Mouse (Mus musculus): ENCODE results near the gene Dnmbp. TPM values are rescaled to one million over a fixed set of nuclear protein-coding genes. Genes with fewer than 3 reads are reported as not detected.

Dnmbp gene
- polyA plus RNA-seq, 1 experiment from 2014 or later = 28.0 TPM

- H3K4me2 ChIP-seq (replicated peaks; ENCODE audit: low read depth, low read length) = peak overlapping the region; percentile 46; the same call in 1 of the 2 replicates
- no peak for ATAC-seq (ENCODE audit: insufficient number of reproducible peaks, insufficient read depth, low FRiP score, low read depth)
- H3K4me3 ChIP-seq (ENCODE audit: low read depth, low read length) = peak overlapping the region; percentile 30; the same call in 1 of the 2 replicates
- 80% methylated on average over 5 of the region's 5 CpGs for WGBS
- no peaks in the 10 kb centered on the region for H3K9me3 ChIP-seq (ENCODE audit: control insufficient read depth, low read depth, low read length)
- no peak overlapping the region for H3K27ac ChIP-seq (ENCODE audit: low read length)
- no peaks in the 10 kb centered on the region for H3K36me3 ChIP-seq (ENCODE audit: control insufficient read depth, insufficient read depth, low read length)
- peaks cover 25% of the 10 kb centered on the region for H3K4me1 ChIP-seq (ENCODE audit: control insufficient read depth, insufficient read depth, low read length)
- no peak overlapping the region for H3K9ac ChIP-seq (replicated peaks; ENCODE audit: low read depth, low read length)
- H3K27me3 ChIP-seq (ENCODE audit: control insufficient read depth, insufficient read depth, low read length) = no peaks in the 10 kb centered on the region
Measured at GRCm38 (mm10) chr19:43887242-43887641, 52.7 kb downstream of the Dnmbp start.

- H3K4me3 ChIP-seq (ENCODE audit: low read depth, low read length) = peak overlapping the region; percentile 10; the same call in 1 of the 2 replicates
- no peak overlapping the region for H3K9ac ChIP-seq (replicated peaks; ENCODE audit: low read depth, low read length)
- WGBS = 61% methylated on average over 12 of the region's 12 CpGs
- ATAC-seq (ENCODE audit: insufficient number of reproducible peaks, insufficient read depth, low FRiP score, low read depth) = no peak
- no peaks in the 10 kb centered on the region for H3K36me3 ChIP-seq (ENCODE audit: control insufficient read depth, insufficient read depth, low read length)
- H3K27me3 ChIP-seq (ENCODE audit: control insufficient read depth, insufficient read depth, low read length) = no peaks in the 10 kb centered on the region
- H3K9me3 ChIP-seq (ENCODE audit: control insufficient read depth, low read depth, low read length) = peaks cover 3% of the 10 kb centered on the region; the same call in 1 of the 2 replicates
- H3K4me2 ChIP-seq (replicated peaks; ENCODE audit: low read depth, low read length) = peak overlapping the region; percentile 46
- H3K27ac ChIP-seq (ENCODE audit: low read length) = no peak overlapping the region
- peaks cover 25% of the 10 kb centered on the region for H3K4me1 ChIP-seq (ENCODE audit: control insufficient read depth, insufficient read depth, low read length)
Measured at GRCm38 (mm10) chr19:43886371-43887099, 53.5 kb downstream of the Dnmbp start.

GRCm38 (mm10) chr19:43884668-43885498 is 55.1 kb downstream of the Dnmbp start:
- peaks cover 4% of the 10 kb centered on the region; the same call in 1 of the 2 replicates for H3K9me3 ChIP-seq (ENCODE audit: control insufficient read depth, low read depth, low read length)
- H3K4me2 ChIP-seq (replicated peaks; ENCODE audit: low read depth, low read length) = peak overlapping the region; percentile 26; the same call in 1 of the 2 replicates
- H3K27ac ChIP-seq (ENCODE audit: low read length) = peak overlapping the region; percentile 39; the same call in 1 of the 2 replicates
- no peaks in the 10 kb centered on the region for H3K27me3 ChIP-seq (ENCODE audit: control insufficient read depth, insufficient read depth, low read length)
- ATAC-seq (ENCODE audit: insufficient number of reproducible peaks, insufficient read depth, low FRiP score, low read depth) = 0 out of 2 replicates have a peak, but pooled peaks have one; percentile 43
- H3K4me3 ChIP-seq (ENCODE audit: low read depth, low read length) = no peak overlapping the region
- H3K9ac ChIP-seq (replicated peaks; ENCODE audit: low read depth, low read length) = no peak overlapping the region
- peaks cover 29% of the 10 kb centered on the region for H3K4me1 ChIP-seq (ENCODE audit: control insufficient read depth, insufficient read depth, low read length)
- no peaks in the 10 kb centered on the region for H3K36me3 ChIP-seq (ENCODE audit: control insufficient read depth, insufficient read depth, low read length)
- 59% methylated on average over 13 of the region's 13 CpGs for WGBS

GRCm38 (mm10) chr19:43882895-43883573 is 57.0 kb downstream of the Dnmbp start:
- WGBS = 14% methylated on average over 18 of the region's 18 CpGs
- H3K4me1 ChIP-seq (ENCODE audit: control insufficient read depth, insufficient read depth, low read length) = peaks cover 42% of the 10 kb centered on the region

GRCm38 (mm10) chr19:43881615-43882014 is 58.4 kb downstream of the Dnmbp start:
- no peak overlapping the region for H3K9ac ChIP-seq (replicated peaks; ENCODE audit: low read depth, low read length)
- no peak overlapping the region for H3K4me3 ChIP-seq (ENCODE audit: low read depth, low read length)
- H3K4me1 ChIP-seq (ENCODE audit: control insufficient read depth, insufficient read depth, low read length) = peaks cover 50% of the 10 kb centered on the region
- H3K27me3 ChIP-seq (ENCODE audit: control insufficient read depth, insufficient read depth, low read length) = no peaks in the 10 kb centered on the region
- ATAC-seq (ENCODE audit: insufficient number of reproducible peaks, insufficient read depth, low FRiP score, low read depth) = no peak
- H3K27ac ChIP-seq (ENCODE audit: low read length) = no peak overlapping the region
- H3K4me2 ChIP-seq (replicated peaks; ENCODE audit: low read depth, low read length) = no peak overlapping the region
- H3K9me3 ChIP-seq (ENCODE audit: control insufficient read depth, low read depth, low read length) = peaks cover 4% of the 10 kb centered on the region; the same call in 1 of the 2 replicates
- whole genome bisulfite sequencing = 81% methylated on average over 7 of the region's 7 CpGs
- H3K36me3 ChIP-seq (ENCODE audit: control insufficient read depth, insufficient read depth, low read length) = no peaks in the 10 kb centered on the region

More at GRCm38 (mm10) chr19:43882895-43883573, 57.0 kb downstream of the Dnmbp start:
- peak overlapping the region; percentile 33 for H3K4me2 ChIP-seq (replicated peaks; ENCODE audit: low read depth, low read length)
- no peak overlapping the region for H3K9ac ChIP-seq (replicated peaks; ENCODE audit: low read depth, low read length)
- peaks cover 4% of the 10 kb centered on the region; the same call in 1 of the 2 replicates for H3K9me3 ChIP-seq (ENCODE audit: control insufficient read depth, low read depth, low read length)
- 0 out of 2 replicates have a peak overlapping the region, but pooled peaks have one; percentile 1 for H3K4me3 ChIP-seq (ENCODE audit: low read depth, low read length)
- no peak for ATAC-seq (ENCODE audit: insufficient number of reproducible peaks, insufficient read depth, low FRiP score, low read depth)
- H3K36me3 ChIP-seq (ENCODE audit: control insufficient read depth, insufficient read depth, low read length) = no peaks in the 10 kb centered on the region
- H3K27me3 ChIP-seq (ENCODE audit: control insufficient read depth, insufficient read depth, low read length) = no peaks in the 10 kb centered on the region
- peak overlapping the region; percentile 83 for H3K27ac ChIP-seq (ENCODE audit: low read length)

- no peak overlapping the region; the same call in 1 of the 2 replicates for H3K4me2 ChIP-seq (replicated peaks; ENCODE audit: low read depth, low read length)
- peaks cover 58% of the 10 kb centered on the region for H3K4me1 ChIP-seq (ENCODE audit: control insufficient read depth, insufficient read depth, low read length)
- peaks cover 4% of the 10 kb centered on the region; the same call in 1 of the 2 replicates for H3K9me3 ChIP-seq (ENCODE audit: control insufficient read depth, low read depth, low read length)
- 17% methylated on average over 3 of the region's 3 CpGs for WGBS
- no peaks in the 10 kb centered on the region for H3K36me3 ChIP-seq (ENCODE audit: control insufficient read depth, insufficient read depth, low read length)
- H3K9ac ChIP-seq (replicated peaks; ENCODE audit: low read depth, low read length) = no peak overlapping the region
- no peak overlapping the region for H3K27ac ChIP-seq (ENCODE audit: low read length)
- H3K27me3 ChIP-seq (ENCODE audit: control insufficient read depth, insufficient read depth, low read length) = no peaks in the 10 kb centered on the region
- no peak for ATAC-seq (ENCODE audit: insufficient number of reproducible peaks, insufficient read depth, low FRiP score, low read depth)
- H3K4me3 ChIP-seq (ENCODE audit: low read depth, low read length) = no peak overlapping the region
Measured at GRCm38 (mm10) chr19:43880420-43880819, 59.6 kb downstream of the Dnmbp start.

GRCm38 (mm10) chr19:43879401-43880212 is 60.4 kb downstream of the Dnmbp start:
- WGBS = 1% methylated on average over 41 of the region's 41 CpGs
- Histone ChIP-seq H3K4me2 (replicated peaks; ENCODE audit: low read depth, low read length) (peak overlapping the region; percentile 79), H3K4me3 (ENCODE audit: low read depth, low read length) (peak overlapping the region; percentile 79), H3K27ac (ENCODE audit: low read length) (peak overlapping the region; percentile 95), H3K9ac (replicated peaks; ENCODE audit: low read depth, low read length) (peak overlapping the region; percentile 72), H3K4me1 (ENCODE audit: control insufficient read depth, insufficient read depth, low read length) (peaks cover 61% of the 10 kb centered on the region), H3K36me3 (ENCODE audit: control insufficient read depth, insufficient read depth, low read length) (no peaks in the 10 kb centered on the region; the same call in 1 of the 2 replicates), H3K9me3 (ENCODE audit: control insufficient read depth, low read depth, low read length) (peaks cover 4% of the 10 kb centered on the region; the same call in 1 of the 2 replicates), H3K27me3 (ENCODE audit: control insufficient read depth, insufficient read depth, low read length) (no peaks in the 10 kb centered on the region)
- peak; percentile 85 for ATAC-seq (ENCODE audit: insufficient number of reproducible peaks, insufficient read depth, low FRiP score, low read depth)

All from stomach, embryonic 14.5 days (tissue).